Mouse (Mus musculus): ENCODE data around the gene Nwd1.

GRCm38 (mm10) chr8:72720541-72720940 lies 74.0 kb downstream of the Nwd1 start:
- TF ChIP-seq CTCF (IDR thresholded peaks at IDR 0.05; ENCODE audit: low read depth) (no peak), EP300 (optimal IDR thresholded peaks at IDR 0.05) (no peak)

Data from stomach, postnatal 0 days (tissue).